Mouse (Mus musculus): Measurements from ENCODE around the gene Gm20388. TPM values are rescaled to one million over a fixed set of nuclear protein-coding genes. Genes with fewer than 3 reads are reported as not detected.

Gm20388 gene
- total and polyA plus RNA-seq, 2 experiments from 2014 or later: 17.3 TPM; not detected in 1

GRCm38 (mm10) chr8:120641245-120641644, 730.6 kb downstream of the Gm20388 start:
- ATAC-seq (ENCODE audit: insufficient read depth, low read depth): no peak

DNA sequence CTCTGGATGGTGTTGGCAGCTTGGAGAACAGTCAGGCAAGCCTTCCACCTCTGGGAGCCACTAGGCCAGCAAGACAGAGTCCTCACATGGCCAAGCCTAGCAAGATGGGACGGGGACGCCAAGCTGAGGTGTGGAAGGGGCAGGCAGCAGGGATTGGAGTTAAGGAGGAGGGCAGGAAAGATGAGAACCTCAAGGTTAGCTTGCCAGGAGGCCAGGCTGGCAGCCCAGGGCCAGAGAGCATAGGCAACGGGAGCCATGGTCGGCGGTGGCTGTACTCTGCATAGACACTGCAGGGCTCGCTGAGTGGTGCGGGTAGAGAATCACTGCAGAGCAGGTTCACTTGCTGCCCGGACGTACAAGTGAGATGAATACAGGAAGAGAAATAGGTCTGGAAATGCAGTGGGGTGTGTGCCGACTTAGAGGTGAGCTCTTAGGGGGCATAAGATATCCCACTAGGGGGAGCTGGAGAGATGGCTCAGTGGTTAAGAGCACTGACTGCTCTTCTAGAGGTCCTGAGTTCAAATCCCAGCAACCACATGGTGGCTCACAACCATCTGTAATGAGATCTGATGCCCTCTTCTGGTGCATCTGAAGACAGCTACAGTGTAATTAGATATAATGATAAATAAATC, 731.5 kb downstream of the Gm20388 start:
- TF ChIP-seq CTCF (IDR thresholded peaks at IDR 0.05; ENCODE audit: low read depth) (0 out of 2 replicates have a peak, but pooled peaks have one; percentile 1), EP300 (IDR thresholded peaks at IDR 0.05; ENCODE audit: low read depth) (no peak)
- ATAC-seq (ENCODE audit: insufficient read depth, low read depth): no peak
- Histone ChIP-seq H3K4me3 (ENCODE audit: low read depth, low read length) (no peak overlapping the region), H3K27ac (ENCODE audit: low read depth) (no peak overlapping the region), H3K4me1 (ENCODE audit: control insufficient read depth, insufficient read depth) (peaks cover 12% of the 10 kb centered on the region; the same call in 1 of the 2 replicates), H3K9me3 (replicated peaks; ENCODE audit: control insufficient read depth, low read length) (no peaks in the 10 kb centered on the region), H3K4me2 (ENCODE audit: low read depth, low read length) (no peak overlapping the region), H3K36me3 (replicated peaks; ENCODE audit: control insufficient read depth, insufficient read depth, low read length) (no peaks in the 10 kb centered on the region), H3K9ac (replicated peaks; ENCODE audit: low read depth, low read length) (no peak overlapping the region), H3K27me3 (ENCODE audit: control insufficient read depth, insufficient read depth, low read length) (no peaks in the 10 kb centered on the region)
- 76% methylated on average over 10 of the region's 10 CpGs for WGBS
- no peak for DNase-seq (ENCODE audit: low spot score)

More at GRCm38 (mm10) chr8:120641245-120641644, 730.6 kb downstream of the Gm20388 start:
- H3K9me3 ChIP-seq (replicated peaks; ENCODE audit: control insufficient read depth, low read length): no peaks in the 10 kb centered on the region
- no peak overlapping the region for H3K9ac ChIP-seq (replicated peaks; ENCODE audit: low read depth, low read length)
- no peak for DNase-seq (ENCODE audit: low spot score)
- no peak overlapping the region for H3K27ac ChIP-seq (ENCODE audit: low read depth)
- H3K27me3 ChIP-seq (ENCODE audit: control insufficient read depth, insufficient read depth, low read length): no peaks in the 10 kb centered on the region; the same call in 1 of the 2 replicates
- H3K36me3 ChIP-seq (replicated peaks; ENCODE audit: control insufficient read depth, insufficient read depth, low read length): no peaks in the 10 kb centered on the region
- peaks cover 12% of the 10 kb centered on the region; the same call in 1 of the 2 replicates for H3K4me1 ChIP-seq (ENCODE audit: control insufficient read depth, insufficient read depth)
- H3K4me3 ChIP-seq (ENCODE audit: low read depth, low read length): no peak overlapping the region
- WGBS: 20% methylated on average over 8 of the region's 8 CpGs
- H3K4me2 ChIP-seq (ENCODE audit: low read depth, low read length): no peak overlapping the region
- no peak for TF ChIP-seq CTCF (IDR thresholded peaks at IDR 0.05; ENCODE audit: low read depth)

DNA sequence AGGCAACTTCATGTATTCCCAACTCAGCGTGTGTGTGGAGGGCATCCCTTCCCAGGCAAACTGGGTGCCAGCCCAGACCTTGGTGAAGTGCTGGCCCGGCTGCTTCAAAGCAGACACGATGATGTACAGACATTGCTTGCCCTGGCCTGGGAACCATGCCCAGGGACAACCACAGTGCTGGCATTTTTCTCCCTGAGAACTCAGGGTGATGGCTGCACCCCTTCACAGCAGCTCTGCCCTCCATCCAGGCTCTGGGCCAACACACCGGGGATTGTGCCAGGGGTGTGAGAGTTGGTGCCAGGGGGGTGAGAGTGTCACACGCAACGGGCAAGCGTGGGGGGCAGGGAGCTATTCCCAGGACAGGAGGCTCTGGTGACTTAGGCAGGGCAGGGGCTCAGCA, 734.0 kb downstream of the Gm20388 start:
- Histone ChIP-seq H3K9ac (replicated peaks; ENCODE audit: low read depth, low read length) (no peak overlapping the region), H3K27ac (ENCODE audit: low read depth) (peak overlapping the region; percentile 73), H3K36me3 (replicated peaks; ENCODE audit: control insufficient read depth, insufficient read depth, low read length) (no peaks in the 10 kb centered on the region), H3K4me3 (ENCODE audit: low read depth, low read length) (no peak overlapping the region), H3K4me1 (ENCODE audit: control insufficient read depth, insufficient read depth) (peaks cover 12% of the 10 kb centered on the region; the same call in 1 of the 2 replicates), H3K4me2 (ENCODE audit: low read depth, low read length) (no peak overlapping the region), H3K27me3 (ENCODE audit: control insufficient read depth, insufficient read depth, low read length) (no peaks in the 10 kb centered on the region), H3K9me3 (replicated peaks; ENCODE audit: control insufficient read depth, low read length) (no peaks in the 10 kb centered on the region)
- DNase-seq (ENCODE audit: low spot score): peak; percentile 61
- WGBS: 29% methylated on average over 7 of the region's 7 CpGs
- peak; percentile 89 for ATAC-seq (ENCODE audit: insufficient read depth, low read depth)
- TF ChIP-seq CTCF (IDR thresholded peaks at IDR 0.05; ENCODE audit: low read depth) (no peak), EP300 (IDR thresholded peaks at IDR 0.05; ENCODE audit: low read depth) (no peak)

DNA sequence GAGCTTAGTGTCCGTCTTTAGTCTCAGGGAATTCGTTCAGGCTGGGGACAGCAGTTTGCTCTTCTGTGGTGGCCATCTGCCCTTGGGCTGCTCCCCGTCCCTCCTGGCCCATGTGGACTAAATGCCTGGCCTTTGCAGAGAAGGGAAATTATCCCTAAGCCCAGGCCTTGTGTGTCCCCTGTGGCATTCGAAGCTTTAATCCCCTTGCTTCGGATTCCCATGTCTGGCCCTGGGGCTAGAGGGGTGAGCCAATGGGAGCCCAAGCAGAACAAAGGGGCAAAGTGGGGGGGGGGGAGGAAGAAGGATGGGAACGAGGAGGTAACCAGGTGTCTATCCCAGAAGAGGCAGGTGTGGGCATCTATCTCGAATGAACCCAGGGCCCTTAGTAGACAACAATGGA, 736.9 kb downstream of the Gm20388 start, which contains the start of gene 1190005I06Rik:
Gene 1190005I06Rik (minus strand): TSS at position 101 of the 400 bp plus-strand sequence.
- DNase-seq (ENCODE audit: low spot score) (no peak), ATAC-seq (ENCODE audit: insufficient read depth, low read depth) (no peak)
- Histone ChIP-seq H3K27me3 (ENCODE audit: control insufficient read depth, insufficient read depth, low read length) (no peaks in the 10 kb centered on the region), H3K4me2 (ENCODE audit: low read depth, low read length) (no peak within 1 kb of the TSS), H3K9ac (replicated peaks; ENCODE audit: low read depth, low read length) (no peak within 1 kb of the TSS), H3K9me3 (replicated peaks; ENCODE audit: control insufficient read depth, low read length) (no peaks in the 10 kb centered on the region), H3K4me1 (ENCODE audit: control insufficient read depth, insufficient read depth) (peaks cover 19% of the 10 kb centered on the region; the same call in 1 of the 2 replicates), H3K4me3 (ENCODE audit: low read depth, low read length) (no peak within 1 kb of the TSS), H3K36me3 (replicated peaks; ENCODE audit: control insufficient read depth, insufficient read depth, low read length) (no peaks in the 10 kb centered on the region), H3K27ac (ENCODE audit: low read depth) (no peak within 1 kb of the TSS)
- WGBS: 66% methylated on average over 7 of the region's 7 CpGs
- TF ChIP-seq EP300 (IDR thresholded peaks at IDR 0.05; ENCODE audit: low read depth): no peak
- TF ChIP-seq CTCF (IDR thresholded peaks at IDR 0.05; ENCODE audit: low read depth): no peak

- Histone ChIP-seq H3K9ac (replicated peaks; ENCODE audit: low read depth, low read length) (no peak overlapping the region), H3K4me1 (ENCODE audit: control insufficient read depth, insufficient read depth) (no peaks in the 10 kb centered on the region), H3K4me2 (ENCODE audit: low read depth, low read length) (no peak overlapping the region), H3K4me3 (ENCODE audit: low read depth, low read length) (no peak overlapping the region), H3K27ac (ENCODE audit: low read depth) (no peak overlapping the region), H3K36me3 (replicated peaks; ENCODE audit: control insufficient read depth, insufficient read depth, low read length) (peaks cover 57% of the 10 kb centered on the region), H3K27me3 (ENCODE audit: control insufficient read depth, insufficient read depth, low read length) (no peaks in the 10 kb centered on the region), H3K9me3 (replicated peaks; ENCODE audit: control insufficient read depth, low read length) (no peaks in the 10 kb centered on the region)
- TF ChIP-seq CTCF (IDR thresholded peaks at IDR 0.05; ENCODE audit: low read depth): no peak
- TF ChIP-seq EP300 (IDR thresholded peaks at IDR 0.05; ENCODE audit: low read depth): no peak
- ATAC-seq (ENCODE audit: insufficient read depth, low read depth) (no peak), DNase-seq (ENCODE audit: low spot score) (no peak)
- WGBS: 93% methylated on average over 7 of the region's 7 CpGs
Observed at GRCm38 (mm10) chr8:120656322-120657052, 745.8 kb downstream of the Gm20388 start.
